Mouse (Mus musculus) left cerebral cortex, postnatal 4 days (tissue): Measurements from ENCODE around the gene Rbfox1. TPM values are rescaled to one million over a fixed set of nuclear protein-coding genes. Genes with fewer than 3 reads are reported as not detected.

Experiments used
- DNase-seq: peaks from one replicate; pipeline ENCODE4 v3.0.0-alpha.2; 2022
- intact Hi-C: fragments of 180-260 bp; cut with DNase I; formaldehyde crosslinking; loops from one replicate; pipeline ENCODE4 v1.15.1; 2025
- total RNA-seq, 2 experiments: library from RNA; stranded (reverse); gene quantifications; 2 replicates each; pipeline ENCODE4 v1.2.3; 2021

Gene Rbfox1
- total RNA-seq, 2 experiments from 2014 or later, result 244 to 249 TPM

DNA sequence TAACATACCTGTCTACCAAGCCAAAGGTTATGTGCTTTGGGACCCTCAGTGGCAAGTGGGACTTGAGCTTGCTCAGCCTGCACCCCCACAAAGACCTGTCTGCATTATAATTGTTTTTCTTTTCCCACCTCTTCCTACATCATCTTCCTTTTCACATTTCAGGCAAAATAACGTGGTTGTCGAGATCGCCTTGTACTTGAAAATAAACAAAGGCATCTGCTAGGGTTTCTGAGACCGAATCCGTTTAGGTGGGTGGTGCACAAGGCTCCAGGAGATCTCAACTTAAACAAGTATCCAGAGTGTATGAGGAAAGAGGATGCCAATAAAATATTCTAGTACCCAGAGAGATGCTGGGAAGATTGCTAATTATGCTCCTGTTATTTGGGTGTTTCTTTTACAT lies 1390.3 kb downstream of the Rbfox1 start:
- no peak for DNase-seq
- intact Hi-C loops, result no loop called here

- DNase-seq, result no peak
- intact Hi-C loops, result no loop called here
Measured at GRCm38 (mm10) chr16:7275901-7276300, 1390.7 kb downstream of the Rbfox1 start.

- intact Hi-C loops, result no loop called here
Measured at GRCm38 (mm10) chr16:7279544-7279943, 1394.4 kb downstream of the Rbfox1 start.

GRCm38 (mm10) chr16:7282257-7282656 lies 1397.1 kb downstream of the Rbfox1 start:
- intact Hi-C loops, result loop anchor here (10.0 kb wide), 1 partner anchor 237 kb away; no protein-coding TSS in a partner anchor

More at GRCm38 (mm10) chr16:7279544-7279943, 1394.4 kb downstream of the Rbfox1 start:
- DNase-seq, result peak; percentile 3

DNA sequence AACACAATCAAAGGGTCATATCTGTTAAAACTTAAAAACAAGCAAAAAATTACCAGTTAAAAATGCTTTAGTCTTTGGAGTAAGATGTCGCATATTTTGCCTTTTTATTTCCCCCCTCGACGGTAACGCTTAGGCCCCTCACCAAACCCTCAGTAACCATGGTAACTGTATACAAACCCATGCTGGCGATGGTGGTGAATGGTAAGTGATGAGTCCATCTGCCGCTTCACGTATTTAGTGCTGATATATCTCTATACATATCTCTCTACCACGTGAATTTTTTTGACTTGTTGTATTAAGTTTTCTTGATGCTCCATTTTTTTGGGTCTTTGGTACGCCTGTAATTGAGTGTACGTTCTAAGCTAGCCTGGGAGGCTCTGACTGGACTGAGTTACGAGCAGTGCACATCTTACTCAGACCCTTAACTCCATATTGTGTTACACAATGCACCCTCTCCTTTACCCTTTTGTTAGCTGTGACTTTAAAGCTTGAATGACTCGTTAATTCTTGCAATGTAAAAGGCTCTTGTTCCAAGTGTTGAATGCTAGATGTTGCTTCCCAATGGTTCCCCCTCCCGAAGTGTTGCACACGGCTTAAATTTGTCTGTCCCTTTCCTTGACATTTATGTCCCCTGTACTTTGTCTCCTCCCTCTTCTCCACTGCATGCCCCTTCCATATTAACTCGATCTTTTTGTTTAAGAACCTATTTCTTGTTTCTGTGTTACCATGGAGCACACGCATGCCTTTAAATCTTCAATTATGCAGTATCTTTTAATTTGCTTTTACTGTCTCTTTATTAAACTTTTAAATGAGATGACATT lies 1408.0 kb downstream of the Rbfox1 start:
- DNase-seq, result no peak
- intact Hi-C loops, result no loop called here

More at GRCm38 (mm10) chr16:7282257-7282656, 1397.1 kb downstream of the Rbfox1 start:
- peak; percentile 4 for DNase-seq

GRCm38 (mm10) chr16:7302416-7302815 lies 1417.3 kb downstream of the Rbfox1 start:
- no peak for DNase-seq
- intact Hi-C loops, result no loop called here

DNA sequence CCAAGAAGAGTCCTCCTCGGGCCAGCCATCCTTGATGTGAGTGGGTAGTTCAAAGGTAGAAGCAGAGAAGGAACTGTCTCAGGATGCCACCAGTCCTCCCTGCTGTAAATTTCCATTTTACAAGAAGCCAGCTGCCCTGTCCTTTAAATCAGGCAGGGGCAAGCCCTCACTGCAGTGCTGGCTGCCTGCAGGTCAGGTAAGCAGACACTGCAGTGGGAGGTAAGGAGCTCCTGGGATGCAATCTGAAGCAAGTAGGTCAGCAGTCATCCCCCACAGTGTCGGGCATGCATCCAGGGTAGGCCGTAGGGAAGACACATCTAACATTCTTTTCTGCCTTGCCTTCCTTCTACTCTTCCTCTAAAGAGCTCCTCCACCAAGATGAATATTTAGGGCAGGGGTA lies 1444.0 kb downstream of the Rbfox1 start:
- intact Hi-C loops, result no loop called here

GRCm38 (mm10) chr16:7341186-7341585 lies 1456.0 kb downstream of the Rbfox1 start:
- no peak for DNase-seq
- intact Hi-C loops, result no loop called here

More for the DNA sequence above, 1444.0 kb downstream of the Rbfox1 start:
- no peak for DNase-seq

DNA sequence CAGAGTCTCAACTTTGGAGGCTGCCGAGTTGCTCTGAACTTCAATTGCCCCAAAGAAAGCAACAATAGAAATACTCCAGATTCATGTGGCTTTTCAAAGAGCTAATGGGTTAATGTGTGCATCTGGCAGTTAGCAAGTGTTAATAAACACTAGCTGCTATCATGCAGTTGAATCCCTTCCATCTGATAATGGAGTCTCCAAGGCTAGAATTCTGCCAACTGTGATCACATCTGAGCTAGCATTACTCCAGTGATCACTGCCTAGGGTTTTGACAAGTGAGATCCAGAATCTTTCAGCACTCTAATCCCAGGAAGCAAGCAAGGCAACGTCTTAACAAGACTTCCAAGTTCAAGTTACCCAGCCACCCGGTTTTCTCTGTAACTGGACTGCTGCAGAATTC lies 1460.1 kb downstream of the Rbfox1 start:
- DNase-seq, result no peak
- intact Hi-C loops, result no loop called here

DNA sequence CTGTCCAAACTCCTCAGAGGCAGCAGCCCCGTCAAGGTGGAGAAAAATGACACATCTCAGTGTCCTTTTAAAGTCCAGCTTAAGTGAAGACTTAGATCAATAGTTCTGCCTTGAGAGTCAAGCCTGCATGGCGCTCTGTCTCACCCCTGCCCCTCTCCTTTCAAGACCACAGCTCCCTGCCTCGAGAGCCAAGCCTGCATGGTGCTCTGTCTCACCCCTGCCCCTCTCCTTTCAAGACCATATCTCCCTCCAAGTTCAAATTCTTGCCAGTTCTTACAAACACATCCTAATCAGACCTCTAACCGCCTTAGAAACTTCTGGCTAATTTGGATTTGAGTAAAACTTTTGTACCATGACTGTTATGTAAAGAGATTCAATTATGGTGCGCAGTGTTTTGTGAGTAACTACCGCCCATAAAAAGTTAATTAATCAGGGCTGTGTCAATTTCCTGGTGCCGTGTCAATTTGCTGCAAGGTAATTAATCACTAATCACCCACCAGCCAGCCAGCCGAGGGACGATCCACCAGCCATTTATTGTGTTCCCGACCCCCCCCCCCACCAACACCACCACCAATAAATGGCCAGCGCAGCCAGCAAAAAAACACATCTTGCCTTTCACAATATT lies 1461.0 kb downstream of the Rbfox1 start:
- intact Hi-C loops, result no loop called here
- DNase-seq, result no peak

DNA sequence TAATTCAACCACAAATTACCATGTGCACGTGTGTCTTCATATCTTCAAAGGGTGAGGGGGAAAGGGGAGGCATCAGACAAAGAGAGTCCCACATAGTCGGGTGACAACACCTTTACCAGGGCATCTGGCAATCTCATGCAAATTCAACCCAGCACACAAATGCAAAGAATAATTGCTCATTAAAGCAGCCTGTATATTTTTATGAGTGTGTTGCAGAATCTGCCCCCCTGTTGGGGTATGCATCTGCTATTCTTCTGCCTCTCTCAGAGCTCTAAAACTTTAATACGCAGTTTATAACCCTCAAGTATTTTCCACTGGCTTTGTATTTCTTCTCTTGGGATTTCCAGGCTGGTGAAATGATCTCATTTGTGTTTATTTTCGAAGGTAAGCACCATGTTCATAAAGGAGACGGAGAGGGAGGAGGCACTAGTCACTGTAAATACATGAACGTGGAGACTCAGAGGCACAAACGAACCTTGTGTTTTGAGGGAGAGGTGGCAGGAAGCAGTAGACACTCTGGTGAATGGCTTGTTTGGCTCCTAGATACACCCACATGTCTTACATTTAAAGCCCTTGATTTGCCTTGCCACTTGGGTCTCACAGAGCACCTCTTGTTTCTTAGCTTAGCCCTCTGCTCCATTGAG lies 1462.5 kb downstream of the Rbfox1 start:
- intact Hi-C loops, result no loop called here
- no peak for DNase-seq

GRCm38 (mm10) chr16:7352808-7353207 lies 1467.7 kb downstream of the Rbfox1 start:
- intact Hi-C loops, result no loop called here
- DNase-seq, result peak; percentile 6

GRCm38 (mm10) chr16:7354116-7354515 lies 1469.0 kb downstream of the Rbfox1 start:
- intact Hi-C loops, result no loop called here
- no peak for DNase-seq

- DNase-seq, result no peak
- intact Hi-C loops, result no loop called here
Measured at GRCm38 (mm10) chr16:7359043-7359442, 1473.9 kb downstream of the Rbfox1 start.

DNA sequence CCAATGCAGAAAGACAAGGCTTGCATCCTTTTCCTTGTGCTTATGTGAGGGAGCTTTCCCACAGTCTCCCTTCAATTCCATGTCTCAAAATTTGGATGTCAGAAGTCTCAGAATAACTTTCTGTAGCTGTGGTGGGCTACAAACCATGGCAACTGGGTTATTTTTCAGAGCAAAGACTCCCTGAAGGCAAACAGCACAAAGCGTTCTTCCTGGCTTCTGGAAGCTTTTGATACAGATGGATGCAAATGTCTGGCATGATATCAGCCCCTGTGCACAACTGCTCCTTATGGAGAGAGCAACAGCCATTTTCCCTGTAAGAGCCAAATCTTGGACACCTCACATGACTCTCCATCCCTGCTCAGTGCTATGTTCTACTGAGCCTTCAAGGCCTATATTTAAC lies 1475.6 kb downstream of the Rbfox1 start:
- no peak for DNase-seq
- intact Hi-C loops, result no loop called here

DNA sequence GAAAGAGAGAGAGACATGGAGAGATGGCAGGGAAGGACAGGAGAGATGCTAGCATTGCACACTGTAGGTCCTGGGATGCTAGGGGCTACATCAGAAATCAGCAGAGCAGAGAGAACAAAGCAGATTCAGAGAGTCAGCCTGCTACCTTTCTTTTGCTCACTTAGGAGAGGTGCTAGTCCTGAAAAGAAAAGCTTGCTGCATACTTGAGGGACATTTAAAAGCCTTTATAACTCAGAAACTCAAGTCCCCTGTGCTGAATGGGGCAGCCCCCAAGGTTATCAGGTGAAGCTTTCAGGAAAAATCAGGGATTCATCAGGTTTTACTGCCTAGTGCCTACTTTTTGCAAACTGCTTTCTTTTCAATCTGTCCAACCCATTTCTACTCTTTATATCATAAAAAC lies 1480.7 kb downstream of the Rbfox1 start:
- DNase-seq, result no peak
- intact Hi-C loops, result no loop called here

DNA sequence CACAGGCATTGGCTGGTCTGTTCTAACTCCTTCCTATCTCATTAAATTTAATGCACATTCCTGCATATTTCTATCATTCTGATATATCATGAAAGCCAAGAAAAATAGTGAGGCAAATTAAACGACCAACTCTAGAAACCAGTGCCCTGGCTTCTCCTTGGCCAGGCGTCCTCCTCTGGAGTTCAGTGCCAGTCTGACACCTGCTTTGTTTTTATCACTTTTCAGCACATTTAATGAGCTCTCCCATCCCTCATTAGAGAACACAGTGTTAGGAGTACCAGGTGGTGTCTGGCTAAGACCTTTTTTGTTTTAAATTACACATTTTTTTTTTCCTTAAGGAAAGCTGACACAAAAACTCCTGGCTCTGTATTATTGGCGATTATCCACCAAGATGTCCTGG lies 1489.0 kb downstream of the Rbfox1 start:
- no peak for DNase-seq
- intact Hi-C loops, result no loop called here

GRCm38 (mm10) chr16:7374674-7375073 lies 1489.5 kb downstream of the Rbfox1 start:
- DNase-seq, result no peak
- intact Hi-C loops, result no loop called here

- DNase-seq, result no peak
- intact Hi-C loops, result no loop called here
Measured at GRCm38 (mm10) chr16:7396101-7396500, 1510.9 kb downstream of the Rbfox1 start.

- intact Hi-C loops, result no loop called here
- DNase-seq, result peak; percentile 11
Measured at GRCm38 (mm10) chr16:7404766-7405492, 1519.8 kb downstream of the Rbfox1 start.
